Mouse (Mus musculus) G1E-ER4 (cell line): ENCODE measurements around the gene Faap20. TPM values are rescaled to one million over a fixed set of nuclear protein-coding genes. Genes with fewer than 3 reads are reported as not detected.

Experiments
- GATA1 ChIP-seq: IDR thresholded peaks from one replicate; pipeline ENCODE4 v1.8.0; 2012; ENCODE audit warnings: low read length, inconsistent platforms
- polyA plus RNA-seq: library from polyadenylated mRNA; stranded (reverse); fragments of >175 nt; gene quantifications from 2 replicates; pipeline ENCODE4 v1.2.3, GENCODE M21; 2012

Gene Faap20
- polyA plus RNA-seq, 1 experiment = 34.7 TPM

DNA sequence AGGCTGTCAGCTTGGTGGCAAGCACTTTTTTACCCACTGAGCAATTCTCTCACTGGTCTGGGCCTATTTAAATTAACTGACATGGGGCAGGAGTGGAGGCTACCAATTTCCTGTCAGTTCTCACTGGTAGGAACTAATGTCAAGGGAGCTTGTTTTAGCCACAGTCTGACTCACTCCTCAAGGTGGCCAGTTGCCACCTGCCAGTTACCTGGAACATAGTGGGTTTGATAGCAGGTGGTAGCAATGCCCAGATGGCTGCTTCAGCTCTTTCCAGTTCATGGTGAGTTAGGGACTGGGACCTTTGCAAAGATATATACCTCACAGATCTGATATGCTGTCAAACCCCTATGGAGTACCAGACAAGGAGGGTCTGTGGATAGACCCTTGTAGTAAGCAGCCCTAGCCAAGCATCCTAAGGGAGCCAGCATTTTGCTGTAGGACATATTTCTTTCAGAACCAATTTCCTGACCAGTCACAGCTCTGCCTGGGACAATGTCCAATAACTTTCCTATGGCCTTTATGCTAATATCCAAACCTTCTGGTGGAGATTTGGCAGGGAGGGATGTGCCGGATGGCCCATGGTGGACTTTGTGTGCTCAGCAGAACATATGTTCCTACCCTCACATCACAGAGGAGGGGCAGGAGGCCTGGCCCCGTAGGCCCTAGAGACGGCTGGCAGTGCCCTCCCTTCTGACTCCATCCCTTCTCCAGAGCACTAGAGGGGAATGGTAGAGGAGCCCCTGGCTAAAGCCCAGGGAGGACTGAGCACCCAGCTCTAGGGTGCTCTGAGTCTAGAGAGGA is 15.1 kb downstream of the Faap20 start:
- TF ChIP-seq GATA1 = no peak

DNA sequence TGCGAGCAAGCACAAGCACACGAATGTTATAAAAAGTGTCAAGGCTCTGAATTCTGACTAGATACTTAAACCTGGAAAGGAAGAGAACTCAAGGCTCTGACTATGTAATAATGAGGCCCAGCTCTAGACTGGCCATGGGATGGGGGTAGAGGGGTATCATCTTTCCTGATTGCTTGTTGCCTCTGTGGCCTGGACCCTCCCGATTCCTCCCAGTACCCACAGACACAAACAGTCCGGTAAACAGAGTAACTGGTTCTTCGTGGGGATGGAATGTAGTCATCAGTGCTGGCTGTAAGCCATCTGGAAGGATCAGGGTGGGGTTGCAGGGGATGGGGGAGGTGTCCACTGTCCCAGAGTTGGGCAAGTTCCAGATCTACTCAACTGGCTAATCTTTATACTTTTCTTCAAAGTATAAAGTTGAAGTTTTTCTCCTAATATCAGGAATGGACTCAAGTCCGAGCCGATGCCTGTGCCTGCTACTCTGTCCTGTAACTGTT is 17.5 kb downstream of the Faap20 start:
- TF ChIP-seq GATA1 = no peak

DNA sequence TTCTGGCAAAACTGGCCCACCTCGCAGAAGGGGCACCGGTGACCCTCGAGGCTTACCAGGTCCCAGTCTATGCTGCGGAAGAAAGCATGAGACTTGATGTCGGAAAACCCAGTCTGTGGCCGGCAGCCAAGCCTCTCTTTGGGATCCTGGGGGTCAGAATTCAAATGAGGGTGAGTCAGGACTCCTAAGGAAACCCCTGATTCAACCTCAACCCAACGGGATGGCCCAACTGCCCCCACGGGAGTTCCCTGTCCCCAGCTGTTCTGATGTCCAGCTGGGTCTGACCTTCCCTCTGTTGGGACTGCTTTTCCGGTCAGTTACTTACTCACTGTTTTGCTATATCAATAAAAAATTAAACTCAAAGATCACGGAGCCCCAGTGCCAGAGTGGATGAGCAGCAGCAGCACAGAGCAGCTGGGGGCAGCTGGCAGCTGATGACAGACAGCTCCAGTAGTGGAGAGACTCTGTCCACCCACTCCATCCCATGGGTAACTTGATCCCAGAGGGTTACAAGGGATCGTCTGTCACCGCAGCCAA is 18.1 kb downstream of the Faap20 start:
- no peak for TF ChIP-seq GATA1

DNA sequence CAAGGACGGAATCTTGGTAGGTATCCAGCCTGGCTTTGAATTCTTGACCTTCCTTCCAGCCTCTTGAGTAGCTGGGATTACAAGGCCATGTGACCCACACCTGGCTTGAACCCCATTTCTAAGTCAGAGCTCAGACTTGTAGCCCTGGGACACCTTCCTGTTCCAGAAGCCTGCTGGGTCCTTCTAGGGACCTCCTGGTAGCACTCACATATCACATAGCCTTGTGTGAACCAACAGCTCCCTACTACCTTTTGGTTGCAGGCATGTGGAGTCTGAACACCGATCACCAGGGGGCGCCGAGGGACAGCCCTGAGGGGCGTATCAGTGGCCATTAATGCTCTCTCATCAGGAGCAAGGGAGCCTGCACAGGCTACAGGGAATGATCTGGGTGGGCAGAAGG is 18.8 kb downstream of the Faap20 start:
- TF ChIP-seq GATA1 = no peak

DNA sequence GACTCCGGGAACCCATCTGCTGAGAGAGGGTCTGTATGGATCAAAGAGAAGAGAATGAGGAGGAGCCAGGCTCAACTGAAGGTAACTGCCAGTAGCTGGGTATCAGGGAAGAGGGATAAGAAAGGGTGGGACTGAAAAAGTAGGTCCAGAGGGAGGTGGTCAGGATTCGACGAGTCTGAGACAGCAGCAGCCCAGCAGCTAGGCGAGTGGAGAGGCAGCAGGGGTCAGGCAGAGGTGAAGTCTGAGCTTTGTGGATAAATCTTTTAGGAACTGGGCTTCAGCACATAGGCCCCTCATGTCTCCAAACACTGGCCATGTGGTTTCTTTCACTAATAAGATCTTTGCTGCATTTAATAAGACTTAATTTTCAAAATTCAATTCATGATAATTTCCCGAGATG is 24.8 kb downstream of the Faap20 start:
- TF ChIP-seq GATA1 = no peak

DNA sequence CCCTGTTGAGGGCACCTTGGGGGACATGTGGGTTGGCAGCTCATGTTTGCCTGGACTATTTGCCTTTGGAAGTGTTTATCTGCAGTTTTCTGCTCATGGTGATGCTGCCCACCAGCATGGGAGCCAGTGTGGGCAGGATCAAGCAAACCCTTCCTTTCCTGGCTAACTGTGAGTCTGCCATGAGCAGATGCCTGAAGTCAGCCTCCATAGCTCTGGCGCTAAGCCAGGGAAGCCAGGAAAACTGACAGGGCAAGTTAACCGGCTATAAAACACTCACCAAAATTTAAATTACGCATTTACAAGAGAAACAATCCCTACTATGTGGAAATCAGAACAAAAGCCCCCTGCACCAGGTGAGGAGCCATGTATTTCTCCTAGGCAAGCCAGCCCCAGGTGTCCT is 25.2 kb downstream of the Faap20 start:
- TF ChIP-seq GATA1 = no peak

DNA sequence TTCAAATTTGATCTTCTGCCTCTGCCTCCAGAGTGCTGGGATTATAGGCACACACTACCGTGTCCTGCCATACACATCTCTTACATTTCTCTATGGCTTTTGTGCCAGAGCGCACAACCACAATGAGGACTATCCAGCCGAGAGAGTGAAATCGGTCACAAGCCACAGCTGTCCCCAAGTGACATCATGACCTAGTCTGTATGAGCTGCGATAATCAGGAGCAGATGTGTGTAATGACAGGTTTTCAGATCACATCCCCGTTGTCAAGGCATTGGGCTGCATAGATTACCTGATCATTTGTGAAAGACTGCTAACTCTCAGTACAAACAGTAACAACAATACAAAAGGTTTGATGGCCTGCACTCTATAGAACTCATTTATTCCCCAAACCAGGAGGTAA is 28.4 kb downstream of the Faap20 start:
- TF ChIP-seq GATA1 = no peak

DNA sequence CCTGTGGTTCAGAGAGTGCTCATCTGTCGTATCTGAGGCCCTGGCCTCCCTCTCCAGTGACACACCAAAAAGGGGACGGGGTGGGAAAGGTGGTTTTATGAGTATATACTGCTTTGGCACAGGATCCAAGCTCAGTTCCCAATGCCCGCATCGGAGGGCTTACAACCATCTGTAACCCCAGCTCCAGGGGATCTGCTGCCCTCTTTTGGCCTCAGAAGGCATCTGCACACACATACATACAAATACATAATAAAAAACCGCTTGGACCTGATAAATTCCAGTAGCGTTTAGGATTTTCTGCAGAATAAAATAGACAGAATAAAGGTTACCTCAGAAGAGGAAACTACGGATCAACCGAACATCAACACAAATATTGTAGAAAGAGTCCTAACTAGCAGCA is 29.5 kb downstream of the Faap20 start:
- TF ChIP-seq GATA1 = no peak

DNA sequence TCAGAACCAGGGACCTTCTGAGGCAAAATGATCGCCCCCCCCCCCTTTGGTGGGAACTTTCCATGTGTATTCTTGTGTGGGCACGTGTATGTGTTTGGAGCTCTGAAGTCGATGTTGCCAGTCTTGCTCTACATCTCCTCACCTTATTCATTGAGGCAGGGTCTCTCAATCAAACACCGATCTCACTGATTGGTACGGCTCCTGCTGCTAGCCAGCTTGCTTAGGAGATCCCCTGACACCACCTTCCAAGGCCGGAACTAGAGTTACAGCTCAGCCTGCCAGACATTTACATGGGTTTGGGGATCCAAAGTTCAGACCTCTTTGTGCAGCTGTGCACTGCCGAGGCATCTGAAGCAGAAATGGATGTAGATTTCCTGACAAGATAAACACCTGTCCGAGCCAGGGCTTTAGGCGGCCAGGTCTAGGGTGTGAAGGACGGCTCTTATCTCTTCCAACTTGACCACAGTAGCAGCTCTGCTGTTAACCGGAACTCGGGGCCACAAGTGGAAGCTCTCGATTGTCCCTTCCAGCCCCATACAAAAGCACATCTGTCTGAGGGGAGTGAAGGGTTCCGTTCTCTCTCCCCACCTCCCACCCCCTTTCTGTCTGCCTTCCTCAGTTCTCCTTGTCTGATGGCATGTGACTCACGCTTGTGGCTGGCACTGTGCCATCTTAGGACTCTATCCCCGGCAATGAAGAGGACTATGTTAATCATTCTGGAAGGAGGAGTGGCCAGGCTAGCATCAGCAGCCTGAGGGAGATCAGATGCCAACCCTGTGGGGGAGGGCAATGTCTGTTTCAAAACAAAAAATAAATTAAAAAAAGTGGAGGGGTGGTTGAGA is 30.5 kb downstream of the Faap20 start:
- TF ChIP-seq GATA1 = no peak

DNA sequence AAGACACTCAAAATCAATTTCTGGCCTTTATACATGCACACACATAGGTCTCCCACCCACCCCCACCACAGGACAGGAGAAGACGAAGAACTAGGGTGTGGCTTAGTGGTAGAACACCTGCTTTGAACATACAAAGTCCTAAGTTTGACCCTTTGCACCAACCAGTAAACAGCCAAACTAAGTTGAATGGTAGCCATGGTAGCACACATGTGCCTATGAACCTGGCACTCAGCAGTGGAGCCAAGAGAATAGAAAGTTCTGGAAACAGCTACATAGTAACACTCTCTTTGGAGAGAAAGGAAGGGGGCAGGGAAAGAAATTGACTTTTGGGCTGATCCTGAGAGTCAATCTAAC is 31.1 kb downstream of the Faap20 start:
- TF ChIP-seq GATA1 = no peak

DNA sequence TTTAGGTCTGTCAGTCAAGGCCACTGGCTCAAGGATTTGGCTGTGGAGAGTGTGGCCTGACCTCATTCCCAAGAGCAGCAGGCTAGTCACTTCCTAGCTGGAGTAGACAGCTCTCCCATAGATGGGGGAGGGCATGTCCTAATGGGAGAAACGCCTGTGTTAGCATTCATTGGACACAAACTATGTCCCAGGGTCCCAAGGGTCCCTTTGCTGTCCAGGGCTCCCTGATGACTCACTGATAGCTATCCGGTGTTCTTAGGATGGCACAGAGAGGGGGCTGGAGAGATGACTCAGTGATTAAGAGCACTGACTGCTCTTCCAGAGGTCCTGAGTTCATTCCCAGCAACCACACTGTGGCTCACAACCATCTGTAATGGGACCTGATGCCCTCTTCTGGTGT is 31.6 kb downstream of the Faap20 start:
- no peak for TF ChIP-seq GATA1

DNA sequence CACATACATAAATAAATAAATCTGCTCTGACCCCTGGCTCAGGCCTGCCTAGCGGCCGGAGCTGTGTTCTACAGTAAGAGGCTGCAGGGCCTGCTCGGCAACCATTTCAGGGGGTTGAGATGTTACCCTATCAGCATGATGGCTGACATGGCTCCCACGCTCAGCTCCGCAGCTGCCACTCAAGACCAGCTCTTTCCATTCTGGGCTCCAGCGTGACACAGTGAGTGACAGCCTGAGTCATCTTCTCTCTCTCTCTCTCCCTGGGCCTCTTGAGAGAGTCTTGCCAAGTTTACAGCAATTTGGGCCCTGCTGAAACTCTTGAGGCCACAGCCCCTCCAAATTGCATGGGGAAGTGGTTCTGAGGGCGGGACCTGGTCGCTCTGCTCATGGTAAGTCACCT is 32.0 kb downstream of the Faap20 start:
- no peak for TF ChIP-seq GATA1

DNA sequence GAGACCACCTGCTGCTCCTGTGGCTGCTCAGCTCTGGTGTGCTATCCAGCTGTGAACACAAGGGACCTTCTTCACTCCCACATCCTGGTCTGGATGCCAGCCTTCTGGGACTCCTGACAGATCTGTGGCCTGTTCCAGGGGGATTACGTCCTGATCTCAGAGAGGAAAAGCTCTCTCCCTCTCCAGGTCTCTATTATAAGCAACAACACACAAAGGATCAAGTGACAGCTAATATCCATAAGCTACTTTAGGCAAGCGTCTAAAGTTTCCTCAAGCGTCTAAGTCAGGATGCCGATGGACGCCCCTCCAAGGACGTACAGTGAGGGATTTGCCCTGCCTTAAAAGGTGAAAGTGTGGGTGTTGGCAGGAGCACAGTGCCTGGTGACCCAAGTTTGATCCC is 32.6 kb downstream of the Faap20 start:
- TF ChIP-seq GATA1 = no peak

DNA sequence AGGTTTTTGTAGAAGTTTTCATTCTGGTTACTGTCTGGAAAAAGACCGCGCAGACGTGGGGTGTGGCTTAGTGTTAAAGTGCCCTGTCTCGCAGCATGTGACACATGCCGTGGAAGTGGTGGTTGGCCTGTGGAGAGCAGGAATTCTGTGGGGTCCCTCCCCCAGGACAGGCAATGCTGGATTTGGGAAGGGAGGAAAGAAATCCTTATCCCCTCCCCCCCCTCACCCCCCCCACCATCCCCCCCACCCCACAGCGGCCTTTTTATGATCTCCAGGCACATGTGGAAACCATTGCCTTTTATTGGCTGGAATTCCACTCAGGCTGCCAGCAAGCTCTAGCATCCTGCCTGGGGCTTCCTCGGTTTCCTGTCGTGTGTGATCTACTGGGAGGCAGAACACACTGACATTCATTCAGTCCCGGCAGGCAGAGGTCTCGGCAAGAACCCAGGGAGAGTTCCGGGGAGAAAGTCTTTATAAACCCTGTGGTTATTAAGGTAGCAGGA is 33.5 kb downstream of the Faap20 start:
- no peak for TF ChIP-seq GATA1

DNA sequence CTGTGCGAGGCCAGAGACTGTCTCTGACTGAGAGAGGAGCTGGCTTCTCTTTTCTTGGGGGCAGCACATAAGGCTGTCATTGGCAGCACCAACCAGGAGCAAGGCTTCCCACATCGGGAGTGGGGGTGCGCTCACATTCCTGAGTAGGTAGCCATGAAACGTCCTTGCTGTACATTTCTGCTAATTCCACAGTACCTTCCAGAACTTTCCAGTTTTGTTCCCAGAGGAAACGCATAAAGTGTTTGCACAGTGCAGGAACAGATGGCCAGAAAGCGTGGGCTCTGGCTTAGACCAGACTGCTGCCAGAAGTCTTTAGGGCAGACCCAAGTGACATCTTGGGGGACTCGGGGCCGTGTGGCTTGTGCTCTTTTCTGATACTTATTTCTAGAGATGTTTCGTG is 34.0 kb downstream of the Faap20 start:
- no peak for TF ChIP-seq GATA1

DNA sequence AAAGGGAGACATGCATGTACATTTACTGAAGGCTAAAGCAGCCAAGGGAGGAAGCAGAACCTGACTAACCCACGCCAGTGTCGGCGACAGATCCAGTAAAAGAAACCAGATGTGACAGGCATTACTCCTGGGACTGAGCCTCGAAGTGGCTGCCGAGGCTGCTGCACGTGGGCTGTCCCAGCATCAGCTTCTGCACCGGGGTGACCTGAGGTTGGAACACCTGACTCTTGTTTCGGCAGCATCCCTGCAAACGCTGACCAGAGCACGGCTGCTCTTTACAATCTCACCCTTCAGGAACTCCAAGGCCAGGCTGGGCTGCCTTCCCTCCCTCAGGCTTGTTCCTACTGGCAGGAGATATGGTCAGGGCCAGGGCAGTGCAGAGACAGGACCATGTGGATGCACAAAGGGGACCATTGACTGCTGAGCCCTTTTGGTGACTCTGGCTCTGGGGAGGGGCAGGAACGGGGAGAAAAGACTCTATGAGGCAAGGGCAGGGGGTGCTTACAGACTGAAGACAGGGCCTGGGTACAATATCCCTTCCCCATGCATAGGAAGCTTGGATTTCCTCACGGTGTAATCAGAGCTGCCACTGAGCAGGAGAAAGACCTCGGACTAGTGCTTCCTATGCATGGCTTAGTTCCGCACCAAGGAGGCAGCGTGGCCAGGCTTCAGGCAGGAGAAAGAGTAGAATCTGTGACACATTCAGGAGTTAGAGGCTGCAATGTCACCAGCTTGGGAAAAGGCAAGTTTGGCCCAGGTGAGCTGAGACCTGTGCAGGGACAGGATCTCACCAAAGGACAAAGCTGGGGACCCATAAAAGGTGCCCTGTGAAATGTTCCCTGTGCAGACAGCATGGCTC is 35.1 kb downstream of the Faap20 start:
- no peak for TF ChIP-seq GATA1
